Mouse (Mus musculus): ENCODE results near the gene Nop2. TPM values are rescaled to one million over a fixed set of nuclear protein-coding genes. Genes with fewer than 3 reads are reported as not detected.
A peak's percentile ranks its signal among the peaks of the same experiment; 100 is the strongest.

Gene Nop2
- polyA plus RNA-seq, 1 experiment from 2014 or later = 72.1 TPM

- Histone ChIP-seq H3K4me2 (ENCODE audit: low read length) (no peak overlapping the region), H3K27me3 (replicated peaks; ENCODE audit: control insufficient read depth, insufficient read depth, low read length) (no peaks in the 10 kb centered on the region), H3K4me1 (replicated peaks; ENCODE audit: control insufficient read depth, insufficient read depth, low read length) (peaks cover 11% of the 10 kb centered on the region; the same call in 1 of the 2 replicates), H3K9ac (ENCODE audit: low read length) (no peak overlapping the region), H3K36me3 (ENCODE audit: control insufficient read depth, insufficient read depth, low read length) (peaks cover 24% of the 10 kb centered on the region), H3K9me3 (ENCODE audit: control insufficient read depth, low read length) (no peaks in the 10 kb centered on the region), H3K4me3 (ENCODE audit: low read depth, low read length) (no peak overlapping the region), H3K27ac (ENCODE audit: low read depth) (no peak overlapping the region)
- 90% methylated on average over 5 of the region's 5 CpGs for WGBS
- DNase-seq (ENCODE audit: low spot score) (no peak), ATAC-seq (replicated peaks; ENCODE audit: low FRiP score, low TSS enrichment, low read depth) (no peak)
Measured at GRCm38 (mm10) chr6:125153018-125153389, 21.3 kb downstream of the Nop2 start.

GRCm38 (mm10) chr6:125153682-125154081 is 22.0 kb downstream of the Nop2 start:
- Histone ChIP-seq H3K27me3 (replicated peaks; ENCODE audit: control insufficient read depth, insufficient read depth, low read length) (no peaks in the 10 kb centered on the region), H3K4me2 (ENCODE audit: low read length) (no peak overlapping the region), H3K36me3 (ENCODE audit: control insufficient read depth, insufficient read depth, low read length) (peaks cover 28% of the 10 kb centered on the region), H3K9ac (ENCODE audit: low read length) (no peak overlapping the region), H3K27ac (ENCODE audit: low read depth) (no peak overlapping the region), H3K9me3 (ENCODE audit: control insufficient read depth, low read length) (no peaks in the 10 kb centered on the region), H3K4me3 (ENCODE audit: low read depth, low read length) (no peak overlapping the region), H3K4me1 (replicated peaks; ENCODE audit: control insufficient read depth, insufficient read depth, low read length) (0 out of 2 replicates have a peak, but pooled peaks cover 4% of the 10 kb centered on the region)
- 87% methylated on average over 4 of the region's 4 CpGs for WGBS
- ATAC-seq (replicated peaks; ENCODE audit: low FRiP score, low TSS enrichment, low read depth) (no peak), DNase-seq (ENCODE audit: low spot score) (no peak)

- no peaks in the 10 kb centered on the region for H3K27me3 ChIP-seq (replicated peaks; ENCODE audit: control insufficient read depth, insufficient read depth, low read length)
- H3K27ac ChIP-seq (ENCODE audit: low read depth) = no peak overlapping the region
- no peak overlapping the region for H3K4me3 ChIP-seq (ENCODE audit: low read depth, low read length)
- H3K9ac ChIP-seq (ENCODE audit: low read length) = no peak overlapping the region
- peaks cover 37% of the 10 kb centered on the region for H3K36me3 ChIP-seq (ENCODE audit: control insufficient read depth, insufficient read depth, low read length)
- DNase-seq (ENCODE audit: low spot score) (no peak), ATAC-seq (replicated peaks; ENCODE audit: low FRiP score, low TSS enrichment, low read depth) (no peak)
- H3K9me3 ChIP-seq (ENCODE audit: control insufficient read depth, low read length) = no peaks in the 10 kb centered on the region
- H3K4me1 ChIP-seq (replicated peaks; ENCODE audit: control insufficient read depth, insufficient read depth, low read length) = no peaks in the 10 kb centered on the region
- H3K4me2 ChIP-seq (ENCODE audit: low read length) = no peak overlapping the region
Measured at GRCm38 (mm10) chr6:125154550-125154949, 22.8 kb downstream of the Nop2 start.

- Histone ChIP-seq H3K27ac (ENCODE audit: low read depth) (no peak overlapping the region), H3K4me3 (ENCODE audit: low read depth, low read length) (no peak overlapping the region), H3K36me3 (ENCODE audit: control insufficient read depth, insufficient read depth, low read length) (peaks cover 44% of the 10 kb centered on the region), H3K9ac (ENCODE audit: low read length) (no peak overlapping the region), H3K9me3 (ENCODE audit: control insufficient read depth, low read length) (no peaks in the 10 kb centered on the region), H3K4me1 (replicated peaks; ENCODE audit: control insufficient read depth, insufficient read depth, low read length) (no peaks in the 10 kb centered on the region), H3K4me2 (ENCODE audit: low read length) (no peak overlapping the region), H3K27me3 (replicated peaks; ENCODE audit: control insufficient read depth, insufficient read depth, low read length) (no peaks in the 10 kb centered on the region)
- WGBS = 71% methylated on average over 8 of the region's 8 CpGs
- ATAC-seq (replicated peaks; ENCODE audit: low FRiP score, low TSS enrichment, low read depth) (no peak), DNase-seq (ENCODE audit: low spot score) (no peak)
Measured at GRCm38 (mm10) chr6:125155262-125155661, 23.6 kb downstream of the Nop2 start.

- no peak overlapping the region for H3K9ac ChIP-seq (ENCODE audit: low read length)
- no peaks in the 10 kb centered on the region for H3K27me3 ChIP-seq (replicated peaks; ENCODE audit: control insufficient read depth, insufficient read depth, low read length)
- no peak for ATAC-seq (replicated peaks; ENCODE audit: low FRiP score, low TSS enrichment, low read depth)
- no peak overlapping the region for H3K4me3 ChIP-seq (ENCODE audit: low read depth, low read length)
- peaks cover 56% of the 10 kb centered on the region for H3K36me3 ChIP-seq (ENCODE audit: control insufficient read depth, insufficient read depth, low read length)
- H3K4me2 ChIP-seq (ENCODE audit: low read length) = no peak overlapping the region
- DNase-seq (ENCODE audit: low spot score) = no peak
- WGBS = 81% methylated on average over 3 of the region's 3 CpGs
- no peaks in the 10 kb centered on the region for H3K9me3 ChIP-seq (ENCODE audit: control insufficient read depth, low read length)
- H3K4me1 ChIP-seq (replicated peaks; ENCODE audit: control insufficient read depth, insufficient read depth, low read length) = 0 out of 2 replicates have a peak, but pooled peaks cover 8% of the 10 kb centered on the region
- no peak overlapping the region for H3K27ac ChIP-seq (ENCODE audit: low read depth)
Measured at GRCm38 (mm10) chr6:125156491-125156890, 24.8 kb downstream of the Nop2 start.

- no peak overlapping the region for H3K4me2 ChIP-seq (ENCODE audit: low read length)
- H3K4me3 ChIP-seq (ENCODE audit: low read depth, low read length) = no peak overlapping the region
- WGBS = 62% methylated on average over 7 of the region's 7 CpGs
- no peak for ATAC-seq (replicated peaks; ENCODE audit: low FRiP score, low TSS enrichment, low read depth)
- no peaks in the 10 kb centered on the region for H3K27me3 ChIP-seq (replicated peaks; ENCODE audit: control insufficient read depth, insufficient read depth, low read length)
- no peak overlapping the region for H3K27ac ChIP-seq (ENCODE audit: low read depth)
- H3K36me3 ChIP-seq (ENCODE audit: control insufficient read depth, insufficient read depth, low read length) = peaks cover 55% of the 10 kb centered on the region
- no peak overlapping the region for H3K9ac ChIP-seq (ENCODE audit: low read length)
- DNase-seq (ENCODE audit: low spot score) = no peak
- no peaks in the 10 kb centered on the region for H3K9me3 ChIP-seq (ENCODE audit: control insufficient read depth, low read length)
- 0 out of 2 replicates have a peak, but pooled peaks cover 8% of the 10 kb centered on the region for H3K4me1 ChIP-seq (replicated peaks; ENCODE audit: control insufficient read depth, insufficient read depth, low read length)
Measured at GRCm38 (mm10) chr6:125156903-125157614, 25.4 kb downstream of the Nop2 start.

GRCm38 (mm10) chr6:125158944-125159492 is 27.3 kb downstream of the Nop2 start:
- WGBS = 85% methylated on average over 15 of the region's 15 CpGs
- Histone ChIP-seq H3K36me3 (ENCODE audit: control insufficient read depth, insufficient read depth, low read length) (peaks cover 51% of the 10 kb centered on the region), H3K9ac (ENCODE audit: low read length) (no peak overlapping the region), H3K27me3 (replicated peaks; ENCODE audit: control insufficient read depth, insufficient read depth, low read length) (no peaks in the 10 kb centered on the region), H3K4me1 (replicated peaks; ENCODE audit: control insufficient read depth, insufficient read depth, low read length) (peaks cover 17% of the 10 kb centered on the region), H3K4me3 (ENCODE audit: low read depth, low read length) (no peak overlapping the region), H3K27ac (ENCODE audit: low read depth) (no peak overlapping the region), H3K9me3 (ENCODE audit: control insufficient read depth, low read length) (no peaks in the 10 kb centered on the region), H3K4me2 (ENCODE audit: low read length) (no peak overlapping the region)
- no peak for DNase-seq (ENCODE audit: low spot score)
- no peak for ATAC-seq (replicated peaks; ENCODE audit: low FRiP score, low TSS enrichment, low read depth)

- peaks cover 54% of the 10 kb centered on the region for H3K36me3 ChIP-seq (ENCODE audit: control insufficient read depth, insufficient read depth, low read length)
- H3K9ac ChIP-seq (ENCODE audit: low read length) = no peak overlapping the region
- no peaks in the 10 kb centered on the region for H3K9me3 ChIP-seq (ENCODE audit: control insufficient read depth, low read length)
- ATAC-seq (replicated peaks; ENCODE audit: low FRiP score, low TSS enrichment, low read depth) = no peak
- 71% methylated on average over 7 of the region's 7 CpGs for WGBS
- H3K27ac ChIP-seq (ENCODE audit: low read depth) = peak overlapping the region; percentile 45; the same call in 1 of the 2 replicates
- no peak overlapping the region for H3K4me2 ChIP-seq (ENCODE audit: low read length)
- no peaks in the 10 kb centered on the region for H3K27me3 ChIP-seq (replicated peaks; ENCODE audit: control insufficient read depth, insufficient read depth, low read length)
- H3K4me1 ChIP-seq (replicated peaks; ENCODE audit: control insufficient read depth, insufficient read depth, low read length) = peaks cover 19% of the 10 kb centered on the region
- DNase-seq (ENCODE audit: low spot score) = no peak
- no peak overlapping the region for H3K4me3 ChIP-seq (ENCODE audit: low read depth, low read length)
Measured at GRCm38 (mm10) chr6:125159773-125160557, 28.3 kb downstream of the Nop2 start.
